Comparison of ENCODE assay signal across 8 mouse cellular contexts in the genomic region with DNA sequence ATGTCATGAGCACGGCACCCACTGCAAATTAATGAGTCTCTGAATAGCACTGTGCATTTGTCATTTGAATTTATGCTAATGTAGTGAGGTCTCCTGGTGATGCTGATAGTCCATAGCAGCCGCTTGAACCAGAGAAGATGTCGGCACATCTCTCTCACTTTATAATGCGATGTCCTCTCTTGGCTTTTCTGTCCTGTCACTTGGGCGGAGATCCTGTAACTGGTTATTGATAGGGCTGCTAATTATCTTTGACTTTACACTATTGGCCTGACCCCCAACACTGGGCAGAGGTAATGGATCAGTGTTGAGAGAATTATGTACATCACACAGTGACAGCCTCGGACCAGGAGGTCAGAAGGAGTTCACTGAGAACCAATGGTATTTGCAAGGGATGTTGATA.
DNase-seq lines count a peak whose midpoint lies in the region; ATAC-seq and TF ChIP-seq lines count a peak whose summit lies in the region.

No protein-coding gene starts in this region.

- no peak overlapping the region for H3K27ac ChIP-seq in kidney, embryonic 16.5 days (ENCODE audit: low read length)
- no peak overlapping the region for H3K27ac ChIP-seq in embryonic facial prominence, embryonic 12.5 days
- 0 out of 2 replicates have a peak overlapping the region, but pooled peaks have one; percentile 2 for H3K27ac ChIP-seq in hindbrain, embryonic 15.5 days (replicated peaks)
- H3K27ac ChIP-seq in midbrain, postnatal 0 days (ENCODE audit: low read depth, low read length), result no peak overlapping the region

- no peaks in the 10 kb centered on the region for H3K9me3 ChIP-seq in kidney, embryonic 16.5 days (ENCODE audit: low read length)
- H3K9me3 ChIP-seq in embryonic facial prominence, embryonic 12.5 days, result no peaks in the 10 kb centered on the region
- no peaks in the 10 kb centered on the region for H3K9me3 ChIP-seq in hindbrain, embryonic 15.5 days
- H3K9me3 ChIP-seq in midbrain, postnatal 0 days (ENCODE audit: low read length), result no peaks in the 10 kb centered on the region

- no peak for TF ChIP-seq CTCF in midbrain, postnatal 0 days (IDR thresholded peaks at IDR 0.05)

- H3K36me3 ChIP-seq in kidney, embryonic 16.5 days (ENCODE audit: insufficient read depth, low read length), result no peaks in the 10 kb centered on the region
- no peaks in the 10 kb centered on the region for H3K36me3 ChIP-seq in embryonic facial prominence, embryonic 12.5 days
- no peaks in the 10 kb centered on the region for H3K36me3 ChIP-seq in hindbrain, embryonic 15.5 days
- no peaks in the 10 kb centered on the region for H3K36me3 ChIP-seq in midbrain, postnatal 0 days (ENCODE audit: insufficient read depth, low read length)

- no peaks in the 10 kb centered on the region for H3K27me3 ChIP-seq in kidney, embryonic 16.5 days (ENCODE audit: insufficient read depth, low read length)
- no peaks in the 10 kb centered on the region for H3K27me3 ChIP-seq in embryonic facial prominence, embryonic 12.5 days
- no peaks in the 10 kb centered on the region for H3K27me3 ChIP-seq in hindbrain, embryonic 15.5 days
- no peaks in the 10 kb centered on the region for H3K27me3 ChIP-seq in midbrain, postnatal 0 days (ENCODE audit: insufficient read depth, low read length)

- peak overlapping the region; percentile 16; the same call in 1 of the 2 replicates for H3K4me3 ChIP-seq in kidney, embryonic 16.5 days (ENCODE audit: low read length)
- no peak overlapping the region for H3K4me3 ChIP-seq in embryonic facial prominence, embryonic 12.5 days
- peak overlapping the region; percentile 29 for H3K4me3 ChIP-seq in hindbrain, embryonic 15.5 days
- H3K4me3 ChIP-seq in midbrain, postnatal 0 days (ENCODE audit: low read depth, low read length), result peak overlapping the region; percentile 26

- peak overlapping the region; percentile 48 for H3K4me2 ChIP-seq in kidney, embryonic 16.5 days (replicated peaks; ENCODE audit: low read depth, low read length)
- H3K4me2 ChIP-seq in embryonic facial prominence, embryonic 12.5 days (replicated peaks), result peak overlapping the region; percentile 30
- H3K4me2 ChIP-seq in hindbrain, embryonic 15.5 days, result peak overlapping the region; percentile 54
- peak overlapping the region; percentile 43 for H3K4me2 ChIP-seq in midbrain, postnatal 0 days (ENCODE audit: low read depth, low read length, poor library complexity, severe bottlenecking)

- peak; percentile 59; the same call in 1 of the 2 replicates for ATAC-seq in kidney, embryonic 16.5 days (ENCODE audit: low FRiP score, low TSS enrichment)
- no peak for ATAC-seq in embryonic facial prominence, embryonic 12.5 days (ENCODE audit: insufficient number of reproducible peaks, insufficient read depth, low FRiP score, low TSS enrichment)
- peak; percentile 90 for ATAC-seq in hindbrain, embryonic 15.5 days (ENCODE audit: low FRiP score, low read depth)
- peak; percentile 53; the same call in 1 of the 2 replicates for ATAC-seq in midbrain, postnatal 0 days (ENCODE audit: low FRiP score)
- ATAC-seq in erythroid progenitor cell, adult 5-6 weeks (replicated peaks; ENCODE audit: low FRiP score, poor library complexity, severe bottlenecking), result no peak

- H3K4me1 ChIP-seq in kidney, embryonic 16.5 days (ENCODE audit: insufficient read depth, low read length), result peaks cover 7% of the 10 kb centered on the region
- H3K4me1 ChIP-seq in embryonic facial prominence, embryonic 12.5 days, result no peaks in the 10 kb centered on the region
- H3K4me1 ChIP-seq in hindbrain, embryonic 15.5 days (replicated peaks), result peaks cover 17% of the 10 kb centered on the region
- no peaks in the 10 kb centered on the region for H3K4me1 ChIP-seq in midbrain, postnatal 0 days (ENCODE audit: insufficient read depth, low read length)

- WGBS in kidney, embryonic 16.5 days, result 46% methylated on average over 6 of the region's 6 CpGs
- 60% methylated on average over 6 of the region's 6 CpGs for WGBS in embryonic facial prominence, embryonic 12.5 days
- 20% methylated on average over 6 of the region's 6 CpGs for WGBS in hindbrain, embryonic 15.5 days
- WGBS in midbrain, postnatal 0 days, result 40% methylated on average over 6 of the region's 6 CpGs

- DNase-seq in kidney, adult 8-10 months, result no peak
- no peak for DNase-seq in midbrain, postnatal 0 days (ENCODE audit: low spot score)
- DNase-seq in retina, embryonic 14.5 days (ENCODE audit: low spot score), result no peak
- DNase-seq in cerebellum, postnatal 4 days (ENCODE audit: low spot score in 2 of 2), result no peak

- no peak overlapping the region for H3K9ac ChIP-seq in kidney, embryonic 16.5 days (replicated peaks; ENCODE audit: low read length)
- H3K9ac ChIP-seq in embryonic facial prominence, embryonic 12.5 days, result no peak overlapping the region
- H3K9ac ChIP-seq in hindbrain, embryonic 15.5 days, result no peak overlapping the region
- H3K9ac ChIP-seq in midbrain, postnatal 0 days (replicated peaks; ENCODE audit: low read length, poor library complexity, severe bottlenecking), result no peak overlapping the region; the same call in 1 of the 2 replicates

Comparison
In these comparisons a context has a peak if more than half of its experiments do, and no peak if none do; other contexts are left out.
1. ATAC-seq: peak in kidney, embryonic 16.5 days (single experiment), hindbrain, embryonic 15.5 days (single experiment) and midbrain, postnatal 0 days (single experiment); none in embryonic facial prominence, embryonic 12.5 days (single experiment) and erythroid progenitor cell, adult 5-6 weeks (single experiment).
2. Peak in every context shown above with its lines, with median percentiles within 50 percentile points of each other: H3K4me2 ChIP-seq.